Mouse (Mus musculus): ENCODE measurements around the gene Card9.

- TF ChIP-seq POLR2A (IDR thresholded peaks at IDR 0.05; ENCODE audit: insufficient read depth, low read length) (peak; percentile 38), CTCF (IDR thresholded peaks at IDR 0.05; ENCODE audit: low read depth, low read length) (peak; percentile 91)
Measured at GRCm38 (mm10) chr2:26408515-26409356, 48.0 kb upstream of the Card9 start, which contains the start of gene Inpp5e.
